Mouse (Mus musculus): ENCODE data around the gene Alkbh6.

Alkbh6 gene

GRCm38 (mm10) chr7:30289071-30289713 lies 19.3 kb upstream of the Alkbh6 start:
- no peak for TF ChIP-seq GATA4 (IDR thresholded peaks at IDR 0.05; ENCODE audit: insufficient replicate concordance, low read length)

GRCm38 (mm10) chr7:30289714-30290399 lies 18.7 kb upstream of the Alkbh6 start:
- TF ChIP-seq GATA4 (IDR thresholded peaks at IDR 0.05; ENCODE audit: insufficient replicate concordance, low read length): no peak

DNA sequence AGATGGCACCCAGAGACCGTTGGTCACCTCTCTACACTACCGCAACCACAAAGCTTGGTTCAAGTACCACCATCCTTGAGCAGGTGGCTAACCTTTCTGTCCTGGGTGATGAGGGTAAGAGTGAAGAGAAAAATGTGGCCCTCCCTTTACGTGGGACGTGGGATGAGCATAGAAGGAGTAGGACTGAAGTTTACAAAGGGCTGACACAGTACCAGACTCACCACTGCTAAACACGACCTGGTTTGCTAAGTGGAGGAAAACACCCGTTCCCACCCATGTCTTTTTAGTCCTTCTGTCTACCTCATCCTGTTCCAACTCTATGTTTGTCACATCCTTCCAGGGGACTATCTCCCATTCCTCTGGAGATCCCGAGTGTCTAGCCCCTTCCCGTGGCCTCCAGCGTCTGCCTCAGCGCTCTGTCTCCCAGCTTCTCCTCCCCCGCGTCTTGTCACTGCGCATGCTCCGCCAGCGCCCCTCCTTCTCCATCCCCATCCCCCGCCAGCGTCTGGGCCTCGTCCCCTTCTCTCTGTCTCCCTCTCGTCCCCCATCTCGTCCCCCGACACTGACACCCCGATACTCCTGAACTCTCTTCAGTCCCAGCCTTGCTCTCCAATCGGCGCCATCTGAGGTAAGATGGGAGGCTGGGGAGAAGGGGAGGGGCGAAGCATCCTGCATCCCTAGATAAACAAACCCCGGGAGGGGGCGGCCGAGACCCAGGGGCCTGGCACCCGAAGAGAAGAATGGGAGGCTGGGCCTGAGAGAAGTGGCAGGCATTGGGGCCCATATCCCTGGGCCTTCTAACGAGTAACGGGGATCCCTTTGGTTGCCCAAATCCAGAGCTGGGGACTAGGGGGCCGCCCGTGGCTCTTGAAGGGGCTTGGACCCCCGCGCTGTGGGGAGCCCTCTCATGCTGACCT lies 17.0 kb upstream of the Alkbh6 start, which contains the start of gene Clip3:
Clip3 (plus strand) TSS at position 514 of the 917 bp plus-strand sequence.
- TF ChIP-seq GATA4 (IDR thresholded peaks at IDR 0.05; ENCODE audit: insufficient replicate concordance, low read length): no peak

DNA sequence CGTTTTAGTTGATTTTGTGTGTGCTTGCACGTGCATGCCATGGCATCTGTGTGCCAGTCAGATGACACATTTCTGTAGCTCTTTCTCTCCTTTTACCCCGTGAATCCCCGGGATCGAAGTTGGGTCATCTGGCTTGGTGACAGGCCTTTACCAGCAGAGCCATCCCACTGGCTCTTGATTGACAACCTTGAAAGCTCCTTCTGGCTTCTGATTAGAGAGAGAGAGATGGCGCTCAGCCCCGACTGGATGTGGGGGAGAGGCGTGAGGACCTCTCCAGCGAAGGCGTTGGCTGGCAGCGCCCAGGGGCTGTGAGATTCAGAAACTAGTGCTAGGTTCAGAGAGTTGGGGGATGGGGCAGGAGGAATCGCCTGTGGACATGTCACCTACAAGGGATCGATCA lies 14.7 kb upstream of the Alkbh6 start:
- no peak for TF ChIP-seq GATA4 (IDR thresholded peaks at IDR 0.05; ENCODE audit: insufficient replicate concordance, low read length)

DNA sequence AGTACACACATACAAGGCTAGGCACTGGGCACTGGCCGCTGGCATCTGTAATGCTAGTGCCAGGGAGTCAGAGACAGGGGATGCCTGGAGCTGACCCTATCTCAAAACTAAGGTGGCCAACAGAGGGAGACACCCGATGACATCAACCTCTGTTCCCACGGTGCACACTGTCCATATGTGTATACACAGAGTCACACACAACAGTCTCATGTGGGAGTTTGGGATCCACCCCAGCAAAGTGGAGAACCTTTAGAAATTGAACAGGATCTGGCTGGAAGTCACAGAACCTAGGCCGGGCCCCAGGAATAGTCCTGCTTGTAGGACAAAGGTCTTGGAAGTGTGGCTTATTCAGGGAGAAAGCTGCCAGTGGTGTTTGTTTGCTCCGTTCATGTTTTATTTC lies 14.2 kb upstream of the Alkbh6 start:
- TF ChIP-seq GATA4 (IDR thresholded peaks at IDR 0.05; ENCODE audit: insufficient replicate concordance, low read length): no peak

DNA sequence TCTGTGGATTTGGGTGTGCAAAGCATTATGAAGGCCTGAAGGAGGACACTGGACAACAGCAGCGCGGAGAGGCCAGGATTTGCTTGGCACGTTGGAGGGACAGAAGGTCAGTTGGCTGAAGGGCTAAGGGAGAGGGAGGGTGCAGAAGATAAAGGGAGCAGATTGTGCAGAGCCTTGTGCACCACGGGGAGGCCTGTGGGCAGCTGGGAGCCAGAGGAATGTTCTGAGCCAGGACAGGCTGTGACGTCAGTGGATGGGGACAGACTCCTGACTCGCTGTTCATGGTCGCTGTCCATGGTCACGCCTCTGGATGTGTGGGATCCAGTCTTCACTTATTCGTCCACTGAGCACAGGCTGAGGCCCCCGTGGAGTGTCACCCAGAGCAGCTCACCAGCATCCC lies 13.4 kb upstream of the Alkbh6 start:
- TF ChIP-seq GATA4 (IDR thresholded peaks at IDR 0.05; ENCODE audit: insufficient replicate concordance, low read length): no peak

GRCm38 (mm10) chr7:30296816-30297215 lies 11.7 kb upstream of the Alkbh6 start:
- TF ChIP-seq GATA4 (IDR thresholded peaks at IDR 0.05; ENCODE audit: insufficient replicate concordance, low read length): no peak

DNA sequence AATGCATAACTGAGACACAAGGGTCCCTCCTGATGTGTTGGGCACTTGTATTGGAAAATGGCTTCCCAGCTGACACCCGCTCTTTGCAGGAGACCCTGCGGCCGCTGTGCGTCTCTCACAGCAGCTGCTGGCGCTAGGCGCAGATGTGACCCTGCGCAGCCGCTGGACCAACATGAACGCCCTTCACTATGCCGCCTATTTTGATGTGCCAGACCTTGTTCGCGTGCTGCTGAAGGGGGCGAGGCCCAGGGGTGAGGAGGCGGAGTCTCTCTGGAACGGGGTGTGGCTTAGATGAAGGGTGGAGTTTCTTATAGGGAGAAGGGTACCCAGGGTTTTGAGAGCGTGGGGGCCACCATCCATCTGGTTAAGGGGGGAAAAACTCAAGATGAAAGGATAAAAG lies 11.3 kb upstream of the Alkbh6 start:
- TF ChIP-seq GATA4 (IDR thresholded peaks at IDR 0.05; ENCODE audit: insufficient replicate concordance, low read length): no peak

DNA sequence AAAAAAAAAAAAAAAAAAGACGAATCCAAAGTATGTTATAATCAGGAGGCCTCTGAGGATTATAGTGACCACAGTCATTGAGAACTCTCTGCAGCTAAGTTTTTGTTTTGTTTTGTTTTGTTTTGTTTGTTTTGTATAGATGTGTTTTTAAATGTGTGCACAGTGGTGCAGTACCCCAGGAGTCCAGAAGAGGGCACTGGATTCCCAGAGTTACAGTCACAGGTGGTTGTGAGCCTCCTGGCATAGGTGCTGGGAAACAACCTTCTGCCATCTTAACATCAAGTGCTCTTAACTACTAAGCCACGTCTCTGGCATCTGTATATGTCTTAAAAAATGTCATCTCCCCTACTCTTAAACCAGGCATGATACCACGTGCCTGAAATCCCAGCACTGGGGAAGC lies 7.6 kb upstream of the Alkbh6 start:
- TF ChIP-seq GATA4 (IDR thresholded peaks at IDR 0.05; ENCODE audit: insufficient replicate concordance, low read length): no peak

DNA sequence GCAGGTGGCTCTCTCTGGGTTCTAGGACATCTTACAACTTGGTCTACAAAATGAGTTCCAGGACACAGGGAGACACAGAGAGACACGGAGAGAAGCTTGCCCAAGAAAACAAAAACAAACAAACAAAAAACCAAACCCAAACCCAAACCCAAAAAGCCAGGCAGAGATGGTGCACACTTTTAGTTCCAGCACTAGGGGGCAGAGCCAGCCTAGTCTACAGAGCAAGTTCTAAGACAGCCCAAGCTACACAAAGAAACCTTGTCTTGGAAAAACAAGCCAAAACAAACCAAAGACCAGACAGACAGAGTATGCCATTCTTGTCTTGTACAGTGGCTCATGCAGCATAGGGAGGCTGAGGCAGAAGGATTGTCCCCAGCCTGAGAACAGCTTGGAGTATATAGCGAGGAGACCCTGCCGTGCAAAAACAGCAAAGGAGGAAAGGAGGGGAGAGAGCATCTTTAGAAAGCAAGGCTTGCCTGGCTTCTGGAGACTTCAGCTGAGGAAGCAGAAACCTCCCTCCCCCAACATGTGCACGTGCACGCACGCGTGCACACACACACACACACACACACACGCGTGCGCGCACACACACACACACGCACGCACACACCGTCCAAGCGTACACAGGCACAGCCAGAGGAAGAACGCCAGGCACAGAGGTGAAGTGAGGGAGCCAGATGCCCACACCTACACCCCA lies 2.3 kb upstream of the Alkbh6 start:
- no peak for TF ChIP-seq GATA4 (IDR thresholded peaks at IDR 0.05; ENCODE audit: insufficient replicate concordance, low read length)

- no peak for TF ChIP-seq GATA4 (IDR thresholded peaks at IDR 0.05; ENCODE audit: insufficient replicate concordance, low read length)
These were observed 1.0 kb downstream of the Alkbh6 start for GRCm38 (mm10) chr7:30309395-30310129.

DNA sequence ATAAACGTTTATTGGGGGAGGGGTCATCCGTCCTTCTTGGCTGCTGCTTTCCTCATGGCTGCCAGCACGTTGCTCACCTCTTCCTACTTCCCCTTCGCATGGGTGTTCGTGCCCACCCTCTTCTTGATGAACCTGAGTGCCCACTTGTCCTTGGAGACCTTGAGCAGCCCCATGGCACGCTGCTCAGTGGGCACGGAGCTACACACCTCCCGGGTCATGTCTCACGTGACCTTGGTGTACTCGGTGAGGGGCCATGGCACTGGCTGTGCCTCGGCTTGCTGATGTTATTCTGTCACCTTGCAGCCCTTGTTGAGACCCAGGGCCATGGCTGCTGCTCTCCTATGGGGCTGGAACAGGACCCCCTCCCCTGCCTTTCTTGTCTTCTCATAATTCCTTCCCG lies 1.6 kb downstream of the Alkbh6 start:
- no peak for TF ChIP-seq GATA4 (IDR thresholded peaks at IDR 0.05; ENCODE audit: insufficient replicate concordance, low read length)

GRCm38 (mm10) chr7:30313666-30314320 lies 5.3 kb downstream of the Alkbh6 start:
- no peak for TF ChIP-seq GATA4 (IDR thresholded peaks at IDR 0.05; ENCODE audit: insufficient replicate concordance, low read length)

- TF ChIP-seq GATA4 (IDR thresholded peaks at IDR 0.05; ENCODE audit: insufficient replicate concordance, low read length): no peak
These were observed 6.2 kb downstream of the Alkbh6 start, which contains the start of gene Syne4 for GRCm38 (mm10) chr7:30314721-30315155. Gene Syne4, plus strand, starts transcription at chr7:30314807.

All from liver, adult (tissue).